Mouse (Mus musculus) cerebellum, adult 2 months (tissue): Measurements from ENCODE around the gene Cox10.

ENCODE experiments used
- CTCF ChIP-seq: fragments of 200-500 bp; IDR thresholded peaks from 2 replicates; pipeline ENCODE4 v1.5.1; 2011; ENCODE audit warnings: low read depth, mild to moderate bottlenecking, control low read depth, low read length, moderate library complexity, borderline replicate concordance; ENCODE audit not compliant: insufficient read depth
- POLR2A ChIP-seq: fragments of 200-500 bp; IDR thresholded peaks from 2 replicates; pipeline ENCODE4 v1.6.1; 2011; ENCODE audit warnings: low read length, control low read depth, borderline replicate concordance; ENCODE audit not compliant: insufficient read depth

DNA sequence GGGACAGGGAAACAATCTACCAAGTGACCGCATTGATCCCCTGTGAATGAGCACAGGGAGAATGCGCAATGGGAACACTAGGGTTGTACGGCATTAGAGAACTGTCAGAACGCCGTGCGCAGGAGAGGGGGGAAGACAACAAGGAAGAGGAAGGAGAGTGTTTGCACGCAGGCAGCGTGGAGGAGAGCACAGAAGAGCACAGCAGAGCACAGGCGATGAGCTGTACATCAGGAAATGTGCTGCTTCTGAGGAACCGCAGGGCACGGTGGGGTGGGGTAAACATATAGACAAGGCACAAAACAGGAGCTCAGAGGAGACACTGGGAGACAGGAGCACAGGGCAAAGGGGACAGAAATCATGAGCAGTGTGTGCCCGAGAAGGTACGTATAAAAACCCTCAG is 31.8 kb downstream of the Cox10 start:
- TF ChIP-seq POLR2A (no peak), CTCF (no peak)
